Mouse (Mus musculus) heart, embryonic 14.5 days (tissue): ENCODE measurements around the gene Palm3. TPM values are rescaled to one million over a fixed set of nuclear protein-coding genes. Genes with fewer than 3 reads are reported as not detected.

Source experiments
- ATAC-seq: fragments of 200-750 bp; cut with Nextera tagmentation; 2 replicates; pipeline ENCODE4 v1.8.0; 2017; ENCODE audit warnings: low read depth, moderate TSS enrichment; ENCODE audit not compliant: insufficient number of reproducible peaks, insufficient read depth, low FRiP score
- H3K27ac ChIP-seq, 2 experiments: fragments of 200-500 bp in 1 of 2; fragments of 300-500 bp in 1 of 2; sonication (generic) in 1 of 2; replicated peaks in 1 of 2; 2 replicates each; pipeline ENCODE4 v1.5.1; 2012 to 2014; ENCODE audit warnings: low read depth in 2 of 2, low read length in 2 of 2, control low read depth in 1 of 2, mild to moderate bottlenecking in 1 of 2, mixed read lengths in 1 of 2; ENCODE audit not compliant: control insufficient read depth in 1 of 2, insufficient read depth in 1 of 2
- H3K27me3 ChIP-seq: fragments of 300-500 bp; sonication (generic); 2 replicates; pipeline ENCODE4 v1.6.1; 2014; ENCODE audit warnings: mild to moderate bottlenecking, low read length, control low read depth; ENCODE audit not compliant: control insufficient read depth, insufficient read depth
- H3K36me3 ChIP-seq: fragments of 300-500 bp; sonication (generic); 2 replicates; pipeline ENCODE4 v1.6.1; 2014; ENCODE audit warnings: mild to moderate bottlenecking, control low read depth, low read length, mixed read lengths; ENCODE audit not compliant: control insufficient read depth, insufficient read depth
- H3K4me1 ChIP-seq, 2 experiments: fragments of 200-500 bp in 1 of 2; fragments of 300-500 bp in 1 of 2; sonication (generic) in 1 of 2; 2 replicates each; pipeline ENCODE4 v1.6.1; 2012 to 2014; ENCODE audit warnings: low read length in 2 of 2, control low read depth in 1 of 2, mixed read lengths in 1 of 2; ENCODE audit not compliant: control insufficient read depth in 2 of 2, insufficient read depth in 2 of 2
- H3K4me2 ChIP-seq: fragments of 300-500 bp; sonication (generic); 2 replicates; pipeline ENCODE4 v1.6.1; 2014; ENCODE audit warnings: mild to moderate bottlenecking, low read length
- H3K4me3 ChIP-seq, 2 experiments: fragments of 200-500 bp in 1 of 2; fragments of 300-500 bp in 1 of 2; sonication (generic) in 1 of 2; 2 replicates each; pipeline ENCODE4 v1.5.1; 2012 to 2014; ENCODE audit warnings: low read length in 2 of 2, mild to moderate bottlenecking in 2 of 2, control low read depth in 1 of 2, low read depth in 1 of 2, moderate library complexity in 1 of 2; ENCODE audit not compliant: control insufficient read depth in 1 of 2, insufficient read depth in 1 of 2
- H3K9ac ChIP-seq: fragments of 300-500 bp; sonication (generic); 2 replicates; pipeline ENCODE4 v1.6.1; 2014; ENCODE audit warnings: mild to moderate bottlenecking, low read length
- H3K9me3 ChIP-seq: fragments of 300-500 bp; sonication (generic); 2 replicates; pipeline ENCODE4 v1.6.1; 2016; ENCODE audit warnings: low read length, control low read depth; ENCODE audit not compliant: control insufficient read depth
- WGBS: fragments of 180-500 bp; shearing (Covaris S2); extraction: QIAGEN DNeasy Blood & Tissue Kit; methylation state at CpG from one replicate; pipeline ENCODE4 v1.1.7; 2014; 5-methylcytosine and 5-hydroxymethylcytosine counted together
- polyA plus RNA-seq: library from polyadenylated mRNA; unstranded; fragments of >200 nt; fragmentation: Nextera tagmentation; extraction: Ambion mirVana; gene quantifications from 2 replicates; pipeline ENCODE4 v1.2.1, GENCODE M21; 2014

The Palm3 gene
- polyA plus RNA-seq, 1 experiment from 2014 or later, result 1.2 TPM

DNA sequence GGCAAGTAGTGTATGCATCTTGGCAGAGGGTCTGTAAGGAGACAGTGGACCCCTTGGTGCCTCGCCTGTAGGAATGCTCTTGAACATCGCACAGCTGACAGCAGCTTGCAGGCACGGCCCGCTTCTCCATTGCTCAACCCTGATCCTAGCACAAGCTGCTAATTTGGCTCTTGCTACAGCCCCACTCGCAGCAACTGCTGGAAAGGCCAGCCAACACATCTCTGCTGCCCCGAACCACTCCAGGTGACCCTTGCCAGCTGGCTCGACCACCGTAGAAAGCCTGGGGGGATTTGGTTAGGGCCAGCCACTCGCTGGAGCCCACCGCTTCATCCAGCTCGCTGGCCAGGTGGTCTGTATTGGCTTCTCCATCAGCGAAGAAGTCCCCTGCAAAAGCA is 21.7 kb downstream of the Palm3 start:
- Histone ChIP-seq H3K36me3 (no peaks in the 10 kb centered on the region), H3K27ac (no peak overlapping the region), H3K4me2 (peak overlapping the region; percentile 79), H3K4me3 (peak overlapping the region; percentile 44 to 56; a peak in 3 of 4 replicates), H3K4me1 (peaks cover 11 to 16% of the 10 kb centered on the region in 2 experiments; a peak in 3 of 4 replicates), H3K9me3 (no peaks in the 10 kb centered on the region), H3K9ac (peak overlapping the region; percentile 66), H3K27me3 (peaks cover 31% of the 10 kb centered on the region)
- no peak for ATAC-seq
- 33% methylated on average over 12 of the region's 12 CpGs for WGBS

DNA sequence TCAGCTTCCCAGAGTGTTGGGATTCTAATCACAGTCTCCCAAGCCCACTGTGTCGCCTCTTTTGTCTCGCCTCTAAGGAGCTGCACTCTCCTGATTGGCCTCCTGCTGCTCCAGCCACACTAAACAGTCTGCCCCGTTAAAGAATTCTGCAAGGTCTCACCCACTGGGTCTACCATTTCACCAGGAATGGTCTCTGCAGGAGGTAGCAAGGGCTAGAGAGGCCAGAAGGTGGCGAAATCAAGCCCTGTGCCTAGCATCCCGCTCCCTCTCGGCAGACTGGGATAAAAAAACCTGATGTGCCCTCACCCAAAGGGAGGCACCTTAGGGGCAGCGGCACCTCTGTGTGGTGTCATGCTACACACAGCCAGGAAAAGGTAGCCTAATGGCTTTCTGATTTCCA is 22.8 kb downstream of the Palm3 start:
- H3K9me3 ChIP-seq, result no peaks in the 10 kb centered on the region
- no peaks in the 10 kb centered on the region for H3K36me3 ChIP-seq
- H3K27ac ChIP-seq, result no peak overlapping the region
- H3K9ac ChIP-seq, result no peak overlapping the region
- H3K27me3 ChIP-seq, result peaks cover 31% of the 10 kb centered on the region
- H3K4me3 ChIP-seq, result peak overlapping the region in 1 of 2 experiments; percentile 12; a peak in 2 of 4 replicates
- WGBS, result 4% methylated on average over 7 of the region's 7 CpGs
- 0 out of 2 replicates have a peak overlapping the region, but pooled peaks have one; percentile 47 for H3K4me2 ChIP-seq
- peaks cover 11 to 16% of the 10 kb centered on the region in 2 experiments; a peak in 3 of 4 replicates for H3K4me1 ChIP-seq
- ATAC-seq, result no peak

DNA sequence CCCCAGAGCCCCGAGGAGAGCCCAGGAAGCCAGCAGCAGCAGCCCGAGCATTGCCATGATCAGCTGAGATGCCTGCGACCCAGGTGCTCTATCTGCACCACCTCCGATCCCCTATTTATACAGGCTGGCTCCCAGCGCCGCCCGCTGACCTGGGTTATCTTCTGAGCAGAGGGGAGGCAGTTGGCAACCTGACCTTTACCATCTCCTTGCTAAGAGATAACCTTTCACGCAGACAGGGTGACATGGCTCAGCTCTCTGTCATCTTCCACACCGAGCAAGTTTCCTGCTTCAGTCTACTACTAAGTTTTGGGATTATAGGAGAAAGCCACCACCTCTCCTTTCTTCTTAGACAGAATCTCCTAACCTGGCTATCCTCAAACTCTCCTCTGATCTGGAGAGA is 23.6 kb downstream of the Palm3 start, which contains the start of gene Rln3:
Rln3 (minus strand) TSS at position 101 of the 400 bp plus-strand sequence.
- no peaks in the 10 kb centered on the region for H3K9me3 ChIP-seq
- ATAC-seq, result no peak
- H3K27ac ChIP-seq, result no peak within 1 kb of the TSS
- no peak within 1 kb of the TSS for H3K9ac ChIP-seq
- peaks cover 31% of the 10 kb centered on the region for H3K27me3 ChIP-seq
- peak within 1 kb of the TSS; percentile 47 for H3K4me2 ChIP-seq
- 5% methylated on average over 9 of the region's 9 CpGs for WGBS
- H3K4me1 ChIP-seq, result peaks cover 8 to 16% of the 10 kb centered on the region in 2 experiments; a peak in 3 of 4 replicates
- H3K4me3 ChIP-seq, result peak within 1 kb of the TSS in 1 of 2 experiments; percentile 12; a peak in 2 of 4 replicates
- H3K36me3 ChIP-seq, result no peaks in the 10 kb centered on the region

DNA sequence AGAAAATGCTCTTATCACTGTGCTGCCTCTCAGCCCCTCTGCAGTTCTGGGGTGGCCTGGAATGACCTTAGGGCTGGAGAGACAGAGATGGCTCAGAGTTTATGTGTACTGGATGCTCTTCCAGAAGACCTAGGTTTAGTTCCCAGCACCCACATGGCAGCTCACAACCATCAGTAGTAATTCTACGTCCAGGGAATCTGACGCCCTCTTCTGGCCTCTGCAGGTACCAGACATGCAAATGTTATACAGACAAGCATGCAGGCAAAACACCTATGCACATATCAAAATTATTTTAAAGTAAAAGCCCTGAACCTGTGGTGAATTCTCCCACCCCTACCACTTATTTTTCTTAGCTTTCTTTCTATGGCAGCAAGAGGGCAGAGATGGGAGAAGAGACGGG is 25.2 kb downstream of the Palm3 start:
- no peak overlapping the region for H3K9ac ChIP-seq
- peaks cover 31% of the 10 kb centered on the region for H3K27me3 ChIP-seq
- H3K9me3 ChIP-seq, result no peaks in the 10 kb centered on the region
- no peaks in the 10 kb centered on the region for H3K36me3 ChIP-seq
- ATAC-seq, result no peak
- H3K4me3 ChIP-seq, result no peak overlapping the region
- no peak overlapping the region for H3K4me2 ChIP-seq
- H3K4me1 ChIP-seq, result peaks cover 10 to 16% of the 10 kb centered on the region in 2 experiments; a peak in 3 of 4 replicates
- no peak overlapping the region for H3K27ac ChIP-seq
- WGBS, result 75% methylated on average over 3 of the region's 3 CpGs

DNA sequence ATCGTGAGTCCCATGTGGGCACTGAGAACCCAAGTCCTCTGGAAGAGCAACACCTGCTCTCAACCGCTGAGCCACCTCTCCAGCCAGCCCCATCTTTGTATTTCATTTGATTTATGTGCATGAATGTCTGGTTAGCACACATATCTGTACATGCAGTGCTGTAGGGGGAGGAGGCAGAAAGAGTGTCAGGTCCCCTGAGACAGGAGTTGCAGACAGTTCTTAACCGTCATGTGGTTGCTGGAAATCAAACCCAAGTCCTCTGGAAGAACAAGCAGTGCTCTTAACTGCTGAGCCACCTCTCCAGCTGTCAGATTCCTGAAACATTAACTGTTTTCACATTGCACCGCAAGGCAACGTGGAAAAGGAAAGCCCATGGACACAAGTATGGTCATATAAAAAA is 26.9 kb downstream of the Palm3 start:
- ATAC-seq, result no peak
- no peaks in the 10 kb centered on the region for H3K36me3 ChIP-seq
- no peak overlapping the region for H3K4me3 ChIP-seq
- peaks cover 22% of the 10 kb centered on the region for H3K27me3 ChIP-seq
- H3K9ac ChIP-seq, result no peak overlapping the region
- H3K9me3 ChIP-seq, result 0 out of 2 replicates have a peak, but pooled peaks cover 2% of the 10 kb centered on the region
- no peak overlapping the region for H3K4me2 ChIP-seq
- H3K4me1 ChIP-seq, result peaks cover 8 to 13% of the 10 kb centered on the region in 2 experiments
- H3K27ac ChIP-seq, result no peak overlapping the region
- 72% methylated on average over 5 of the region's 5 CpGs for WGBS

DNA sequence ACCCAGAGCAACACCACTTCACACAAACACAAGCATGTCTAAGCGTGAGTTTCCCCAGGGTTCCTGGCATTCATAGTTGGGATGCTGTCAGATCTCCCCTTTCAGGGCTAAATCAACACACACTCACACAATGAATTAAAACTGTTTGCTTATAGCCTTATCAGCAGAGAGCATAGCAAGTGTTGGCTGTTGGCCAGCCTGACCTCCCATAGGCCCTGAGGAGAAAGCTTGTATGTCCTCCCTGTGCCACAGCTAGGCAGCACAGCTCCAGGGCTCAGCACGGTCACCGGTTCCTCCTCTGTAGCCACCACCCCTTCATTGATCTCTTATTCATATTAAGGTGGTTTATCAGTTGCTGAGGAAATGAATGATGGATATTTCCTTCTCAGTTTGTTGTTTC is 31.5 kb downstream of the Palm3 start:
- no peak overlapping the region for H3K9ac ChIP-seq
- WGBS, result 24% methylated on average over 3 of the region's 3 CpGs
- peaks cover 8 to 9% of the 10 kb centered on the region in 2 experiments for H3K4me1 ChIP-seq
- no peak overlapping the region for H3K4me2 ChIP-seq
- no peaks in the 10 kb centered on the region for H3K27me3 ChIP-seq
- H3K9me3 ChIP-seq, result 0 out of 2 replicates have a peak, but pooled peaks cover 5% of the 10 kb centered on the region
- no peaks in the 10 kb centered on the region for H3K36me3 ChIP-seq
- H3K4me3 ChIP-seq, result no peak overlapping the region
- peak; percentile 64 for ATAC-seq
- H3K27ac ChIP-seq, result peak overlapping the region in 1 of 2 experiments; percentile 22; a peak in 1 of 4 replicates

DNA sequence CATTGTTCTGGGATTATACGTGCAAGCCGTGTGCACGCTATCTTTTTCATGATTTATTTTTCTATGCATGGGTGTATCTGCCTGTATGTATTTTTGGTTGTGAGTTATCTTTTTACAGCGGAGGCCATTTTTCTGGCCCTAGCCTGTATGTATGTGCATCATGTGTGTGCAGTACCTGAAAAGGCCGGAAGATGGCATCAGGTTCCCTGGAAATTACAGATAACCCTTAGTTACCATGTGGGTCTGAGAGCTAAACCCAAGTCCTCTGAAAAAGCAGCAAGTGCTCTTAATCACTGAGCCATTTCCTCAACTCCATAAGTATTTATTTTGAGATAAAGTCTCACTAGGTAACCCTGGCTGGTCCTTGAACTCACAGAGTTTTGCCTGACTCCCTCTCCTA is 32.0 kb downstream of the Palm3 start:
- no peaks in the 10 kb centered on the region for H3K27me3 ChIP-seq
- 0 out of 2 replicates have a peak, but pooled peaks cover 5% of the 10 kb centered on the region for H3K9me3 ChIP-seq
- H3K4me2 ChIP-seq, result no peak overlapping the region
- 82% methylated on average over 5 of the region's 5 CpGs for WGBS
- ATAC-seq, result no peak
- H3K4me1 ChIP-seq, result peaks cover 8 to 9% of the 10 kb centered on the region in 2 experiments
- no peak overlapping the region for H3K9ac ChIP-seq
- H3K27ac ChIP-seq, result no peak overlapping the region
- H3K36me3 ChIP-seq, result no peaks in the 10 kb centered on the region
- H3K4me3 ChIP-seq, result no peak overlapping the region

DNA sequence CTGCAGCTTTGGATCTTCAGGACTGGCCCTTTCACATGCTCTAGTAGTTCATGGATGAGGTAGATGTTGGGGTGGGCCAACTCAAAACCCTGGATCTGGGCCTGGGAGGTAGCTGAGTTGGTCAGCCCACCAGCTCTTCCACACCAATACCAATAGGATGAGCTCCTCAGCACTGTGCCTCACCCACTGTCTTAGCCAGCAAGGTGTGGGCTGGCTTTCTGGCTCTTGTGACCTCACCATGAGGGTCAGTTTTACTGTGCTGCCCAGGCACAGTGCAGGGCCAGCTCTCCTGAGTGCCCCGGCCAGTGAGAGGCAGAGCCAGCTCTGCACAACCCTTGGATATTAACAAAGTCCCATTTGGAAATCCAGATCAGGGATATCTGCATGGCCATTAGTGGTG is 36.6 kb downstream of the Palm3 start:
- no peak overlapping the region for H3K9ac ChIP-seq
- no peaks in the 10 kb centered on the region for H3K27me3 ChIP-seq
- H3K9me3 ChIP-seq, result 0 out of 2 replicates have a peak, but pooled peaks cover 5% of the 10 kb centered on the region
- H3K4me2 ChIP-seq, result no peak overlapping the region
- H3K27ac ChIP-seq, result no peak overlapping the region
- peaks cover under 1 to 1% of the 10 kb centered on the region in 2 experiments; a peak in 3 of 4 replicates for H3K4me1 ChIP-seq
- no peaks in the 10 kb centered on the region for H3K36me3 ChIP-seq
- 91% methylated on average over 1 of the region's 1 CpGs for WGBS
- ATAC-seq, result no peak
- no peak overlapping the region for H3K4me3 ChIP-seq
